Mouse (Mus musculus) lung, adult 2 months (tissue): ENCODE results near the gene Gm49368.

Experiments
- CTCF ChIP-seq: fragments of 200-500 bp; IDR thresholded peaks from 2 replicates; pipeline ENCODE4 v1.5.1; 2011; ENCODE audit warnings: mild to moderate bottlenecking, low read length, control low read depth; ENCODE audit not compliant: insufficient read depth
- POLR2A ChIP-seq: fragments of 200-500 bp; IDR thresholded peaks from 2 replicates; pipeline ENCODE4 v1.6.1; 2011; ENCODE audit warnings: low read depth, mild to moderate bottlenecking, control low read depth, low read length, borderline replicate concordance; ENCODE audit errors: extremely low read depth

- TF ChIP-seq CTCF (no peak), POLR2A (no peak)
Observed at GRCm38 (mm10) chr7:128031403-128031976, 31.0 kb upstream of the Gm49368 start.
